Mouse (Mus musculus): ENCODE data around the gene Flnc. TPM values are rescaled to one million over a fixed set of nuclear protein-coding genes. Genes with fewer than 3 reads are reported as not detected.

The Flnc gene
- polyA plus RNA-seq, 1 experiment from 2014 or later: 5.8 TPM

DNA sequence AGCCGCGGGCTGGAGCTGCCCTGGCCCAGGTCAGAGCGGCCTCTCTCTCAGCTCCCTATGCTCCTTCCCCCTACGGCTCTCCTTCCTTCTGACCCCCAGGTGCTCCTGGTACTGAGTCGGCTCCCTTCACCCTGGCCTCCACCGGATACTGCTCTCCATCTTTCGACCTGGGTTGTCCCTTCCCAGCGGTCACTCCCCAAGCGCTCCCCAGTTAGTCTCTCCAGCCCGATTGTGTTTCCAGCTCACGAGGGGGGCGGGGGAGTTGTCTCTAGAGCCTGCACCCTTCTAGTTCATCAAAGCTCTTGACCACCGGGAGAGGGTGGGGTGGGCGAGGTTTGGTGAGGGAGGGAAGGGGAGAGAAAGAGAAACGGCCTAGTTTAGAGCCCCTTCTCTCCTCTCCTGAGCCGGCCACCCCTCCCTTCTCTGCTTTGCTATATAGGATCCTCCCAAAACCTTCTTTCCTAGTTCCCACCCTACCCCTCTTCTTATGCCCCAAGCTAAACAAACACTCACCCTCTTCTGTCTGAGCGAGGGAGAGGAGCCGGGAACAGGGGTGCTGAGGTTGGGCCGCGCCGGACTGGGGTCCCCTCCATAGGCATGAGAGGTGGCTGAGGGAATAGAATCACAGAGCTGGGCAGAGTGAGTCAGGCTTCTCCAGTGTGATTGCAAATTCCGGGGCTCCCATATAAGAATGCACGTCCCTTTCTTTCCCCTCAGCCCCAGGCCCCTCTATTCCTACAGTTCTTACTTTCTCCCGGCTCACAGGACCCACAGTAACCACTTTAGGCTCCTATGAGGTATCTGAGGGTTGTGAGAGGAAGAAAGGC lies 36.1 kb upstream of the Flnc start:
- peaks cover 6% of the 10 kb centered on the region for H3K4me1 ChIP-seq (replicated peaks; ENCODE audit: control insufficient read depth, insufficient read depth, low read length)
- peak; percentile 61 for ATAC-seq (ENCODE audit: low read depth)
- no peaks in the 10 kb centered on the region for H3K9me3 ChIP-seq (ENCODE audit: control insufficient read depth, low read length)
- H3K4me3 ChIP-seq (ENCODE audit: low read length): peak overlapping the region; percentile 56
- no peaks in the 10 kb centered on the region for H3K36me3 ChIP-seq (ENCODE audit: control insufficient read depth, insufficient read depth, low read length)
- no peak overlapping the region for H3K27ac ChIP-seq (ENCODE audit: low read length)
- H3K9ac ChIP-seq (ENCODE audit: low read length): peak overlapping the region; percentile 63
- H3K4me2 ChIP-seq (ENCODE audit: low read depth, low read length): peak overlapping the region; percentile 93
- 7% methylated on average over 24 of the region's 24 CpGs for WGBS
- H3K27me3 ChIP-seq (ENCODE audit: control insufficient read depth, insufficient read depth, low read depth, low read length): peaks cover 10% of the 10 kb centered on the region

DNA sequence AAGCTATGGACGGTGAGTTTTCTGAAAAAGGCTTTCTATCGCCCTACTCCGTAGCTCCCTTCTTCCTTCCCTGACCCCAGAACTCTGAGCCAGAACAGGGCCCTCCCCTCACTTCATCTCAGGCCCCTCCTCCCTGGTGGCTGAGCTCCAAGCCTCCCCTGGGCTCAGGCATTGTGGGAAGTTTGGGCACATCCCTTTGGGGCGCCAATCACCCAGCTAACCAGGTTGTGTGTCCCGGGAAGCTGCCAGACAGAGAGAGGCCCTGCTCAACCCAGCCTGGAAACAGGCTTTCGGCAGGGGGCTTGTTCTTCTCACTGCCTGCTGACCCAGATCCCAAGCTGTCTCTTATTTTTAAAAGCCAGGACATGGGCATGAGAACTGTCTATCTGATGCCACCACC lies 35.5 kb upstream of the Flnc start:
- Histone ChIP-seq H3K4me3 (ENCODE audit: low read length) (peak overlapping the region; percentile 56), H3K27me3 (ENCODE audit: control insufficient read depth, insufficient read depth, low read depth, low read length) (peaks cover 10% of the 10 kb centered on the region), H3K36me3 (ENCODE audit: control insufficient read depth, insufficient read depth, low read length) (no peaks in the 10 kb centered on the region), H3K4me2 (ENCODE audit: low read depth, low read length) (peak overlapping the region; percentile 93), H3K9ac (ENCODE audit: low read length) (peak overlapping the region; percentile 29; the same call in 1 of the 2 replicates), H3K9me3 (ENCODE audit: control insufficient read depth, low read length) (no peaks in the 10 kb centered on the region), H3K4me1 (replicated peaks; ENCODE audit: control insufficient read depth, insufficient read depth, low read length) (peaks cover 6% of the 10 kb centered on the region), H3K27ac (ENCODE audit: low read length) (no peak overlapping the region)
- peak; percentile 37; the same call in 1 of the 2 replicates for ATAC-seq (ENCODE audit: low read depth)
- 13% methylated on average over 6 of the region's 6 CpGs for whole genome bisulfite sequencing

DNA sequence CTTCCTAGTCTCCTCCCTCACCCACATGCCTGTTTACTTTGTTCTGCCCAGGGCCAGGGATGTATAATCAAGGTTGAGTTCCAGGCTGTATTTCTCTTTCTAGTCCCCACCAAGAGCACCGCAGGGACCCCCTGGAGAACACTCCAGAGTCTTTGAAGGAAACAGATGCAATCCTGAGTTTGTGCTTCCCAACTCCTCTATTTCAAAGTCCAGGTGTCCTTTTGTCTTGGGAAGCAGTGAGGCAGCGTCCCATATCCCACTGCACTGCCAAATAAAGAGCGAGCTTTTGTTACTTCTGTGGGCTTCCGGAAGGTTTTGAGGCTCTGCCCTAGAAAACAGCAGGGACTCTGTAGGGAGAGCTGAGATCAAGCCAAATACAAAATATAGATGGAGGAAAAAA lies 33.2 kb upstream of the Flnc start:
- Histone ChIP-seq H3K27ac (ENCODE audit: low read length) (no peak overlapping the region), H3K9ac (ENCODE audit: low read length) (no peak overlapping the region), H3K4me2 (ENCODE audit: low read depth, low read length) (no peak overlapping the region), H3K9me3 (ENCODE audit: control insufficient read depth, low read length) (no peaks in the 10 kb centered on the region), H3K36me3 (ENCODE audit: control insufficient read depth, insufficient read depth, low read length) (no peaks in the 10 kb centered on the region), H3K4me3 (ENCODE audit: low read length) (no peak overlapping the region), H3K4me1 (replicated peaks; ENCODE audit: control insufficient read depth, insufficient read depth, low read length) (peaks cover 6% of the 10 kb centered on the region), H3K27me3 (ENCODE audit: control insufficient read depth, insufficient read depth, low read depth, low read length) (peaks cover 9% of the 10 kb centered on the region)
- ATAC-seq (ENCODE audit: low read depth): no peak
- WGBS: 89% methylated on average over 4 of the region's 4 CpGs

DNA sequence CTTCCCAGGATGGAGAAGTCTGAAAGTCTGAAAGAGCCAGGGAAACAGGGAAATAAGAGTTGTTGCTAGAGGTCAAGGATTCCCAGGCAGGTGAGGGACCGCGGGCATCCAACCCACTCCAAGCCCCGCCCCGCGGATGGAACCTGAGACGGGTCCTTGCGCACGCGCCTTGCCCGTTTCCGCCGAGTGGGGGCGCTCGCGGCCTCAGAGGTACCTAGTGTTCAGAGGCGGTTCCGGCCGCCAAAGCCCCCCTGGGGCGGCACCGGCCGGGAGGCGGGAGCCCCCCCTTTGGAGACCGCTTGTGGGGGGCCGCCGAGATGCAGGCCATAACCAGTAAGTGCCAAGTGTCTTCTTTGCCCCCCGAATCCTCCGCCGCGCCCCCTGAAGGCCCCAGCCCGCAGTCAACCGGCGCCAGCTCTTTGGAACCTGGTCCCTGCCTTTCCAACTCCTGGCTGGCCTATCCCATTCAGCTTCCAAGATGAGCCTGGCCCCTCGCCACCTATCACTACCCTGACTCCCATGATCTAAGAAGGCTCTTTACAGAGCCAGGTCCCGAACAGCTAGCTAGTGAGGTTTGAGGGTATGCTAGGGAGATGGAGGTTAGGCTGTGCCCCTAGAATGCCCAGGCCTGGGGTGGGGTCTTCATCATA lies 30.2 kb upstream of the Flnc start:
- H3K4me3 ChIP-seq (ENCODE audit: low read length): peak overlapping the region; percentile 20
- no peak overlapping the region for H3K9ac ChIP-seq (ENCODE audit: low read length)
- no peaks in the 10 kb centered on the region for H3K36me3 ChIP-seq (ENCODE audit: control insufficient read depth, insufficient read depth, low read length)
- no peaks in the 10 kb centered on the region; the same call in 1 of the 2 replicates for H3K4me1 ChIP-seq (replicated peaks; ENCODE audit: control insufficient read depth, insufficient read depth, low read length)
- no peak overlapping the region for H3K27ac ChIP-seq (ENCODE audit: low read length)
- WGBS: 9% methylated on average over 31 of the region's 34 CpGs
- H3K4me2 ChIP-seq (ENCODE audit: low read depth, low read length): peak overlapping the region; percentile 41
- H3K27me3 ChIP-seq (ENCODE audit: control insufficient read depth, insufficient read depth, low read depth, low read length): peaks cover 2% of the 10 kb centered on the region; the same call in 1 of the 2 replicates
- ATAC-seq (ENCODE audit: low read depth): no peak
- H3K9me3 ChIP-seq (ENCODE audit: control insufficient read depth, low read length): no peaks in the 10 kb centered on the region

DNA sequence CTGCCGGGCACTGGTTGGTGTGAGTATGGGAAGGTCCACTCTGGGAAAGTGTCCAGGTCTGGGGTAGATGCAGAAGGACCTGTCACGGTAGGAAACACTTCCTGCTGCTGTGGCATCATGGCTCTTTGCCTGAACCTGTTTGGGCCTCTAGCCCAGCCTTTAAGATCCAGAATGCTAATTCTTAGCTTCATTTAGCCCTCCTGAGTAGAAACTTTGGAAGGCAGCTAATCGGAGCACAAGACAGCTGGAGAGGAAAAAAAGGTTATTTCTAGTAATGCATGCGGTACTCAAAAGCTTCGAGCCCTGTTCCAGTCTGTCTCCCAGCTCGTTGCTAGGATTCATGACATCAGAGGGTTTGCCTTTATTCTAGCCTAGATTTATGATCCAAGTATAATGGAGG lies 26.6 kb upstream of the Flnc start:
- Histone ChIP-seq H3K4me1 (replicated peaks; ENCODE audit: control insufficient read depth, insufficient read depth, low read length) (no peaks in the 10 kb centered on the region; the same call in 1 of the 2 replicates), H3K9ac (ENCODE audit: low read length) (no peak overlapping the region), H3K36me3 (ENCODE audit: control insufficient read depth, insufficient read depth, low read length) (no peaks in the 10 kb centered on the region), H3K4me3 (ENCODE audit: low read length) (no peak overlapping the region), H3K27ac (ENCODE audit: low read length) (no peak overlapping the region), H3K4me2 (ENCODE audit: low read depth, low read length) (no peak overlapping the region), H3K9me3 (ENCODE audit: control insufficient read depth, low read length) (no peaks in the 10 kb centered on the region), H3K27me3 (ENCODE audit: control insufficient read depth, insufficient read depth, low read depth, low read length) (peaks cover 2% of the 10 kb centered on the region; the same call in 1 of the 2 replicates)
- no peak for ATAC-seq (ENCODE audit: low read depth)
- 76% methylated on average over 6 of the region's 6 CpGs for WGBS

DNA sequence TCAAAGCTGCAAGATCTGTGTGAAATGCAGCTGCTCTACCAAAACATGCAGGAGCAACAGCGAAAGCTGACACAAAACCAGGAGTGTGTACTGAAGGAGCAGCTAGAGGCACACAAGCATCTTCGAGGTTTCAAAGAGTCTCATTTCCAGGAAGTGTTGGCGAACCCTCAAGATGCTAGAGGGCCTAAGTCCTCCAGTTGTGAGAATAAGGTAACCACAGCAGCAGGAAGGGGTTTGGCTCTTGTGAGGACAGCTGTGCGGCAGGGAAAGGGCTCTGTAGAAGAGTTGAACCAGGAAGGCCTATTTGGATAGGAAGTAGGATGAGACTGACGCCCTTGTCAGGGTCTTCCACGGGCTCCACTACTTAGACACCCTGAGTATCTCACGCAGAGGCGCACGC lies 17.6 kb upstream of the Flnc start:
- H3K27me3 ChIP-seq (ENCODE audit: control insufficient read depth, insufficient read depth, low read depth, low read length): no peaks in the 10 kb centered on the region
- H3K36me3 ChIP-seq (ENCODE audit: control insufficient read depth, insufficient read depth, low read length): no peaks in the 10 kb centered on the region
- H3K9ac ChIP-seq (ENCODE audit: low read length): no peak overlapping the region
- WGBS: 74% methylated on average over 9 of the region's 9 CpGs
- no peak overlapping the region for H3K4me3 ChIP-seq (ENCODE audit: low read length)
- H3K9me3 ChIP-seq (ENCODE audit: control insufficient read depth, low read length): no peaks in the 10 kb centered on the region
- H3K27ac ChIP-seq (ENCODE audit: low read length): no peak overlapping the region
- H3K4me1 ChIP-seq (replicated peaks; ENCODE audit: control insufficient read depth, insufficient read depth, low read length): no peaks in the 10 kb centered on the region
- H3K4me2 ChIP-seq (ENCODE audit: low read depth, low read length): no peak overlapping the region
- ATAC-seq (ENCODE audit: low read depth): no peak

DNA sequence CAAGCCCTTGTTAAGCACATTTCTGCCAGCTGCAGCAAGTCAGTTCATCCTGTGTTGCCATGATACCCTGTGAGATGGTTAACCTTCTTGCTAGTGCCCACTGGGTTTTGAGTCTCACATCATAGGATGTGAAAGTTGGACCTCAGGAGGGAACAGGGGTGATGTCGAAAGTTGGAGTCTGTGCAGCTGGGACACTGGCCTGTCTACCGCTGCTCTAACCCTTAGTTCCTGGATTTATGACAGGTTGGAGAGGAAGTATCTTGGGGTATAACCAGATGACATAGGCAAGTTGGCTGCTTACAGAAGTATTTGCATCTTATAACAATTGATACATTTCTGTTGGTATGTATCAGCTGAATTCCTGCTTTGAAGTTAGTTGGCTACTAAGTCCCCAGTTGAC lies 12.5 kb upstream of the Flnc start:
- Histone ChIP-seq H3K9me3 (ENCODE audit: control insufficient read depth, low read length) (no peaks in the 10 kb centered on the region), H3K4me2 (ENCODE audit: low read depth, low read length) (no peak overlapping the region), H3K36me3 (ENCODE audit: control insufficient read depth, insufficient read depth, low read length) (no peaks in the 10 kb centered on the region), H3K9ac (ENCODE audit: low read length) (no peak overlapping the region), H3K27ac (ENCODE audit: low read length) (no peak overlapping the region), H3K4me3 (ENCODE audit: low read length) (no peak overlapping the region), H3K27me3 (ENCODE audit: control insufficient read depth, insufficient read depth, low read depth, low read length) (no peaks in the 10 kb centered on the region), H3K4me1 (replicated peaks; ENCODE audit: control insufficient read depth, insufficient read depth, low read length) (no peaks in the 10 kb centered on the region)
- ATAC-seq (ENCODE audit: low read depth): no peak
- 88% methylated on average over 2 of the region's 2 CpGs for WGBS

DNA sequence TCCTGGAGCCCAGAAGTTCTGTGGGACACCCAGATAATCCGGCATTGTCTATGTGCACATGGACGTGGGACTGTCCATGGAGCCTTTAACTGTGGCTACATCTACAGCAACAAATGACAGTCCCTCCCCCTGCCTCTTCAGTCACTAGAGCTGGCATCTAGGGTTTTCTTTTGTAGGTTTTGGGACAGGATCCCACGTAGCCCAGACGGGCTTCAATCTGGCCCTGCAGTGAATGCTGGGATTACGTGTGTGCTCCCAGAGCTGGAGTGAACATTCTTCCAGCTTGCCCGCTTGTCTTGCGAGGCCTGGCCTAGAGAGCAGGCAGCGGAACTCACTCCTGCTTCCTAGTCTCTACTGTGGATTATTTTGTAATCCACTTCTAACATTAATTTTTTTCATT lies 7.9 kb upstream of the Flnc start:
- H3K4me3 ChIP-seq (ENCODE audit: low read length): no peak overlapping the region
- H3K9me3 ChIP-seq (ENCODE audit: control insufficient read depth, low read length): no peaks in the 10 kb centered on the region
- H3K27me3 ChIP-seq (ENCODE audit: control insufficient read depth, insufficient read depth, low read depth, low read length): no peaks in the 10 kb centered on the region
- no peak overlapping the region for H3K4me2 ChIP-seq (ENCODE audit: low read depth, low read length)
- ATAC-seq (ENCODE audit: low read depth): no peak
- no peak overlapping the region for H3K27ac ChIP-seq (ENCODE audit: low read length)
- H3K36me3 ChIP-seq (ENCODE audit: control insufficient read depth, insufficient read depth, low read length): no peaks in the 10 kb centered on the region
- no peaks in the 10 kb centered on the region for H3K4me1 ChIP-seq (replicated peaks; ENCODE audit: control insufficient read depth, insufficient read depth, low read length)
- H3K9ac ChIP-seq (ENCODE audit: low read length): no peak overlapping the region
- WGBS: 82% methylated on average over 8 of the region's 8 CpGs

DNA sequence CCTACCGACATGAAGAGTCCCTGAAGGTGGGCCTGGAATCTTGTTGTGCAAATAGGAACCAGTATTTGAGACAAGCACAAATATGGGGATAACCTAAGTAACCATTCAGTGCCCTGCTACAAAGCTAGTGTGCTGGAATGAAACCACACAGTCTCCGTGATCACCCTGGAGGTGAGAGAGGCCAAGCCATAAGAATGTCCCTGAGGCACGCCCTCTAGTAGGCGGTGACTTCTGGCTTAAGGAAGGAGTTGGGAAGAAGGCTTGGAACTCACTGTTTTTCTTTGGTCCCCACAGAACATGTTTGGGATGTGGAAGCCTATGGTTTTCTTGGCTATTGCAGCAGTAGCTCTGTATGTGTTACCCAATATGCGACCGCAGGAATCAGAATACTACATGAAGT lies 6.7 kb upstream of the Flnc start:
- Histone ChIP-seq H3K27me3 (ENCODE audit: control insufficient read depth, insufficient read depth, low read depth, low read length) (no peaks in the 10 kb centered on the region), H3K4me3 (ENCODE audit: low read length) (no peak overlapping the region), H3K4me2 (ENCODE audit: low read depth, low read length) (no peak overlapping the region), H3K27ac (ENCODE audit: low read length) (no peak overlapping the region), H3K9me3 (ENCODE audit: control insufficient read depth, low read length) (no peaks in the 10 kb centered on the region), H3K36me3 (ENCODE audit: control insufficient read depth, insufficient read depth, low read length) (no peaks in the 10 kb centered on the region), H3K4me1 (replicated peaks; ENCODE audit: control insufficient read depth, insufficient read depth, low read length) (no peaks in the 10 kb centered on the region), H3K9ac (ENCODE audit: low read length) (no peak overlapping the region)
- 72% methylated on average over 6 of the region's 6 CpGs for WGBS
- no peak for ATAC-seq (ENCODE audit: low read depth)
